Mouse (Mus musculus) skeletal muscle tissue, adult 2 months (tissue): ENCODE results near the gene Chrng.
A peak's percentile ranks its signal among the peaks of the same experiment; 100 is the strongest.

ENCODE experiments used
- DNase-seq: peaks from one replicate; pipeline ENCODE4 v3.0.0-alpha.2; 2012; ENCODE audit warnings: low read depth, low spot score

Gene Chrng

GRCm38 (mm10) chr1:87252040-87252609 lies 47.7 kb downstream of the Chrng start:
- no peak for DNase-seq

GRCm38 (mm10) chr1:87255173-87255572 lies 50.7 kb downstream of the Chrng start:
- no peak for DNase-seq

- no peak for DNase-seq
Observed at GRCm38 (mm10) chr1:87257691-87258090, 53.2 kb downstream of the Chrng start.

DNA sequence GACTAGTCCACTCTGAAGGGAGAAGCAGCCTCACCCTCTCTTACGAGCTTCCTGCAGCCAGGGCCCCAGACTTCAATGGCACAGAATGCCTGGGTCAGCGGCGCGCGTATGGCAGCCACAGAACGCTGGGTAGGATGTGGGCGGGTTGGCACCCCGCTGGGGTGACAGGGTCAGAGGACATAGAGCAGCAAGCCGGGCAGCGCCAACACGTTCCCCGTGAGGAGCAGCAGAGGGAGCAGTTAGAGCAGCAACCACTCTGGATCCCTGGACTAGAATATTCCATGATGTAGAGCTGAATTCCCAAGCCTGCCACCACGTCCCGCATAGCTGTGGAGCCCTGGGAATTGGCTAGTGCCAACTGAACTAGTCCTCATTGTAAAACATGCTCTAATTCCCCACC lies 54.0 kb downstream of the Chrng start:
- DNase-seq = peak; percentile 23

- no peak for DNase-seq
Observed at GRCm38 (mm10) chr1:87259316-87259715, 54.9 kb downstream of the Chrng start.
